Mouse (Mus musculus) gastrocnemius, adult 2 months (tissue): ENCODE data around the gene Prss38. TPM values are rescaled to one million over a fixed set of nuclear protein-coding genes. Genes with fewer than 3 reads are reported as not detected.

Experiments used
- DNase-seq: peaks from one replicate; pipeline ENCODE4 v3.0.0; 2022
- H3K27ac ChIP-seq: fragments of 200-600 bp; 2 replicates; pipeline ENCODE4 v1.8.1; 2022; ENCODE audit warnings: mild to moderate bottlenecking
- H3K4me3 ChIP-seq: fragments of 200-600 bp; 2 replicates; pipeline ENCODE4 v1.8.1; 2022; ENCODE audit warnings: mild to moderate bottlenecking, moderate library complexity
- CTCF ChIP-seq: fragments of 200-600 bp; IDR thresholded peaks from 2 replicates; pipeline ENCODE4 v1.8.1; 2022; ENCODE audit warnings: antibody characterized with exemption, mild to moderate bottlenecking, moderate library complexity
- intact Hi-C: fragments of 180-260 bp; cut with DNase I; formaldehyde crosslinking; loops from one replicate; pipeline ENCODE4 v1.15.1; 2025
- microRNA-seq: library from miRNA; unstranded; fragments of <30 nt; microRNA quantifications from one replicate; pipeline ENCODE4 v1.2.0, GENCODE M21; 2021
- total RNA-seq, 2 experiments: library from RNA; stranded (reverse); gene quantifications; 2 replicates each; pipeline ENCODE4 v1.2.3; 2021

The Prss38 gene
- total RNA-seq, 2 experiments from 2014 or later: not detected

DNA sequence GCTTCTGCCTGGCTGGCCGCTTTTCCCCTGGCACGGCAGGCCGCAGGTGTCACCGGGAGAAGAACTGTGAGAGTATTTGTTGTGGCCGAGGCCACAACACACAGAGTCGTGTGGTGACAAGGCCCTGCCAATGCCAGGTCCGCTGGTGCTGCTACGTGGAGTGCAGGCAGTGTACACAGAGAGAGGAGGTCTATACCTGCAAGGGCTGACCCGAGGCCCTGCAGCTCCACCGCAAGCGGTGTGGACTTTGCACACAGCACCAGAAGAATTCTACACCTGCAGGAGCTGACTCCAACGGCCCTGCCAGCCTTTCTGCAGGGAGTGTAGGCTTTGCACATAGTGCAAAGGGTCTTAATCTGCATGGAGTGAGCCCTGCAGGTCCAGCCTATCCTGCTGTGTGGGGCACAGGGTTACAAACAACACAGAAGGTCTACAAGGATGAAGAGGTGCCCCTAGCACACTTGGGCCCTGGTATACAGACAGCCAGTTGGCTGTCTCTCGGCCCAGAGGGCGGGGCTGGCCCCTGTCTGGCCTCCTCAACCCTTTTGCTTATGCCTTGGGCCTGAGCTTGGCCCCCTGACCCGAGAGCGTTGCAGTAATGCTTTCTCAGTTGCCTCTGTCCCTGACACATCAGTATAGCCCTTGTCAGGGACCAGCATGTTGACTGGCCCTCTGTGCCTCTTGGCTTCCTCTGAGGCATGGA, 44.1 kb downstream of the Prss38 start:
- H3K4me3 ChIP-seq: no peak overlapping the region
- intact Hi-C loops: no loop called here
- no peak overlapping the region for H3K27ac ChIP-seq
- no peak for DNase-seq
- TF ChIP-seq CTCF: no peak

DNA sequence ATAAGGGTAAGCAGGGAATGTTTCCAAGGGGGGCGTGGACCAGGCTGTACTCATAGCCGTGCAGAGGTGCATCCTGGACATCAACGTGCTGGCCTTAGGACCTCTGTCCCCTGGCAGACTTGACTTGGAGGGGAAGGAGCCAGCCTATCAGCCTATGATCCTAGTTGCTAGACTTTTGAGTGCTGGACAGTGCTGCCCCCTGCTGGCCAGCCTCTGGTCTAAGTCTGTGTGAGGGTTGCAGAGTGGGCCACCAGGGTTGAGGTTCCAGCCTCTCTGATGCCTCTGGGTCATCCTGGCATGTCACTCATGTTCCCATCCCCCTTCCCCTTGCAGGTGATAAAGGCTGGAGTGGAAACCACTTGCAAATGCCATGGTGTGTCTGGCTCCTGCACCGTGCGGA, 44.9 kb downstream of the Prss38 start:
- no peak overlapping the region for H3K27ac ChIP-seq
- peak; percentile 90 for TF ChIP-seq CTCF
- no peak overlapping the region for H3K4me3 ChIP-seq
- intact Hi-C loops: loop anchor here (1.0 kb wide), 1 partner anchor 22 kb away; no protein-coding TSS in a partner anchor
- peak; percentile 90 for DNase-seq

DNA sequence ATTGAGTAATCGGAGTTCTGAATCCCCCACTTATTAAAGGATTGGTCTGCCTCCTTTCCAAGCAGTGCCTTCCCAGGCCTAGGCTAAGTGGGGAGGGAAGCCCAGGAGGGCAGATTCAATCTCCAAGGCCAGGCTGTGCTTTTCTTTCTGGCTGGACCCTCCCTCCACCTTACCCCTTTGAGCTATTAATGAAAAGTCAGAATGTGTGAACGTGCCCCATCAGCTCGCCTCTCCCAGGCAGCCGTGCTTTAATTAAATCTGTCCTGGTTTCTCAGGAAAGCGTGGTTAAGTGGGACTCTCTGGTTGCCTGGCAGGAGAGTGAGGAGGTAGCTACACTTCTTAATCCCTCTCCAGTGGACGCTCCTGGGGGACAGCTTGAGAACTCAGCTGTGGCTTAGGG, 45.8 kb downstream of the Prss38 start:
- H3K27ac ChIP-seq: no peak overlapping the region
- intact Hi-C loops: loop anchor here (1.0 kb wide), 1 partner anchor 21 kb away; no protein-coding TSS in a partner anchor
- TF ChIP-seq CTCF: no peak
- no peak overlapping the region for H3K4me3 ChIP-seq
- no peak for DNase-seq

DNA sequence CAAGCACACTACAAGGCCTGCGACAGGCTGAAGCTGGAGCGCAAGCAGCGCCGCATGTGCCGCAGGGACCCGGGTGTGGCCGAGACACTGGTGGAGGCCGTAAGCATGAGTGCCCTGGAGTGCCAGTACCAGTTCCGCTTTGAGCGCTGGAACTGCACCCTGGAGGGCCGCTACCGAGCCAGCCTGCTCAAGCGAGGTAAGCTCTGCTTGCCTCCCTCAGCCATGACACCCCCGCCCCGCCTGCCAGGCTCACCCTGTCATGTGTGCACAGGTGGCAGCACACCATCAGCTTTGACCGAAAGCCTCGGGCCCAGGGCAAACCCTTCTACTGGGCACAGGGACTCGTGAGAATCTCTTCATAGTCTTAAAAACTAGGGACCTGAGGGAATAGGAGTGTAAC, 47.8 kb downstream of the Prss38 start:
- Histone ChIP-seq H3K27ac (no peak overlapping the region), H3K4me3 (no peak overlapping the region)
- TF ChIP-seq CTCF: no peak
- intact Hi-C loops: no loop called here
- DNase-seq: no peak

DNA sequence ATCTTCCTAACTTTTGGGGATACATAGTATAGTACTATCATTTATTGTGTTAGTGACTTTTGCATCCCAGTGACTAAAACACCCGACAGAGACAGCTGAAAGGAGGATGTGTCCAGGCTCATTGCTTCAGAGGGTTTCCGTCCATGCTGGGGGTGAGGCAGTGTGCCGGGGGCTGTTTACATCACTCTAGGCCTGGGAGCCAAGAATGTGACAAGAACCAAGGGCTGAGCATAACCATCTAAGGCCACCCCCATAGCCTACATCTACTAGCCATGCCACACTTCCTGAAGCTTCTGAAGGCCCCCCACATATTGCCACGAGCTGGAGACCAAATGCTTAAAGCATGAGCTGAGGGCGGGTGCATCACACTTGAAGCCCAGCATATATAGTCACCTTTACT, 50.7 kb downstream of the Prss38 start:
- TF ChIP-seq CTCF: no peak
- no peak for DNase-seq
- intact Hi-C loops: no loop called here

DNA sequence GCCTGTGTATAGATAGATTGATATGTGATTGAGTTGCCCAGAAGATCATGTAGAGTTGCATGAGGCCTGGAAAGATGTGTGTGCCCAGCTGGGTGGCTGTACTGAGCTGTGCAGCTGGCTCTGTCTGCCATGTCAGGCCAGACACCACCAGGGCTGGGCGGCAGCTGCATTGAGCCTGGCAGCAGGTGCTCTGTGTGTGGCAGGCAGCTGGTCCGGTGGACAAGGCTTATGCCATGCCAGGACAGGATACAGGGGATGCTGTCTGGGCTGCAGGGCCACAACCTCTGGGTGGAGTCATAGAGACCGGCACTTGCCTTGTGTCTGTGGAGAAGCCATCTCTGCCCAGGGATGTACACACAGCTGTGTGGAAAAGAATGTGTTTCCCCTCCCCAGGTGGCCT, 52.5 kb downstream of the Prss38 start:
- intact Hi-C loops: no loop called here

More for the DNA sequence above, 50.7 kb downstream of the Prss38 start:
- H3K27ac ChIP-seq: no peak overlapping the region
- no peak overlapping the region for H3K4me3 ChIP-seq

More for the DNA sequence above, 52.5 kb downstream of the Prss38 start:
- H3K4me3 ChIP-seq: no peak overlapping the region
- DNase-seq: peak; percentile 51
- H3K27ac ChIP-seq: no peak overlapping the region; the same call in 1 of the 2 replicates
- no peak for TF ChIP-seq CTCF

Small RNAs within 50 kb of the gene (microRNA-seq; reads per million reads assigned to microRNA genes)
- not detected for gene Gm24756

Other genes starting within 250 kb of the Prss38 start
- gene Obscn, start 239.3 kb downstream of the Prss38 start, total RNA-seq: 1,000 to 10,000 TPM; 1,792 to 1,942 TPM
- 1 to 10 TPM; 6.7 to 9.3 TPM for gene Iba57, start 211.9 kb downstream of the Prss38 start, total RNA-seq
- gene Gjc2, start 192.4 kb downstream of the Prss38 start, total RNA-seq: under 1 TPM; 0.10 to 0.20 TPM
- 10 to 100 TPM; 25.4 to 28.7 TPM for gene Guk1, start 183.4 kb downstream of the Prss38 start, total RNA-seq
- gene Mrpl55, start 173.2 kb downstream of the Prss38 start, total RNA-seq: 10 to 100 TPM; 49.7 to 71.0 TPM
- 1 to 10 TPM; 2.6 to 3.0 TPM for gene 2310033P09Rik, start 167.3 kb downstream of the Prss38 start, total RNA-seq
- 100 to 1,000 TPM; 226 to 229 TPM for gene Arf1, start 147.4 kb downstream of the Prss38 start, total RNA-seq
- not detected for gene Wnt3a, start 84.9 kb downstream of the Prss38 start, total RNA-seq
- 1 to 10 TPM; 7.8 to 9.7 TPM for gene Wnt9a, start 68.7 kb downstream of the Prss38 start, total RNA-seq
- gene Jmjd4, start 74.4 kb upstream of the Prss38 start, total RNA-seq: 10 to 100 TPM in 1 of 2 experiments, 1 to 10 TPM in 1; 7.2 to 10.2 TPM
- 10 to 100 TPM; 18.6 to 30.4 TPM for gene Snap47, start 75.5 kb upstream of the Prss38 start, total RNA-seq
- gene Zfp867, start 96.8 kb upstream of the Prss38 start, total RNA-seq: 1 to 10 TPM; 2.2 to 2.3 TPM
- 10 to 100 TPM; 13.7 to 19.3 TPM for gene Zkscan17, start 151.1 kb upstream of the Prss38 start, total RNA-seq
- under 1 TPM; 0.14 to 0.15 TPM for gene Nlrp3, start 165.9 kb upstream of the Prss38 start, total RNA-seq
- not detected for gene Olfr222, start 200.6 kb upstream of the Prss38 start, total RNA-seq
- gene Olfr223, start 217.6 kb upstream of the Prss38 start, total RNA-seq: not detected